Mouse (Mus musculus) hindbrain, postnatal 0 days (tissue): ENCODE measurements at regions not wholly inside any gene's neighbourhood (a gene's known extent, or its start where the extent isn't known, plus 50 kb on each side); places are given as distances from the start of the nearest gene placed in this dataset.
A peak's percentile ranks its signal among the peaks of the same experiment; 100 is the strongest.

Source experiments
- ATAC-seq: fragments of 200-750 bp; cut with Nextera tagmentation; 2 replicates; pipeline ENCODE4 v1.8.0; 2017; ENCODE audit warnings: mild to moderate bottlenecking, moderate TSS enrichment, moderate library complexity
- DNase-seq: peaks from one replicate; pipeline ENCODE4 v3.0.0-alpha.2; 2015; ENCODE audit warnings: low spot score
- H3K27ac ChIP-seq: fragments of 300-500 bp; sonication (generic); 2 replicates; pipeline ENCODE4 v1.5.1; 2014; ENCODE audit warnings: mild to moderate bottlenecking
- H3K27me3 ChIP-seq: fragments of 300-500 bp; sonication (generic); 2 replicates; pipeline ENCODE4 v1.6.1; 2014; ENCODE audit warnings: low read length, mixed read lengths; ENCODE audit not compliant: insufficient read depth
- H3K36me3 ChIP-seq: fragments of 300-500 bp; sonication (generic); 2 replicates; pipeline ENCODE4 v1.6.1; 2014; ENCODE audit warnings: low read length, mixed read lengths; ENCODE audit not compliant: insufficient read depth
- H3K4me1 ChIP-seq: fragments of 300-500 bp; sonication (generic); 2 replicates; pipeline ENCODE4 v1.6.1; 2014; ENCODE audit warnings: antibody characterized with exemption, low read length, mixed read lengths; ENCODE audit not compliant: insufficient read depth
- H3K4me2 ChIP-seq: fragments of 300-500 bp; sonication (generic); 2 replicates; pipeline ENCODE4 v1.6.1; 2014; ENCODE audit warnings: low read depth, mild to moderate bottlenecking, low read length, moderate library complexity, mixed read lengths
- H3K4me3 ChIP-seq: fragments of 300-500 bp; sonication (generic); 2 replicates; pipeline ENCODE4 v1.5.1; 2014; ENCODE audit warnings: low read length
- H3K9ac ChIP-seq: fragments of 300-500 bp; sonication (generic); replicated peaks from 2 replicates; pipeline ENCODE4 v1.6.1; 2014; ENCODE audit warnings: mild to moderate bottlenecking, low read length, moderate library complexity, mixed read lengths
- H3K9me3 ChIP-seq: fragments of 300-500 bp; sonication (generic); 2 replicates; pipeline ENCODE4 v1.6.1; 2016; ENCODE audit warnings: low read length, mixed read lengths
- CTCF ChIP-seq: IDR thresholded peaks from 2 replicates; pipeline ENCODE4 v1.5.1; 2016; ENCODE audit warnings: antibody characterized with exemption, control low read depth, low read depth
- WGBS: fragments of 180-500 bp; shearing (Covaris S2); extraction: QIAGEN DNeasy Blood & Tissue Kit; methylation state at CpG from one replicate; pipeline ENCODE4 v1.1.7; 2014; 5-methylcytosine and 5-hydroxymethylcytosine counted together

DNA sequence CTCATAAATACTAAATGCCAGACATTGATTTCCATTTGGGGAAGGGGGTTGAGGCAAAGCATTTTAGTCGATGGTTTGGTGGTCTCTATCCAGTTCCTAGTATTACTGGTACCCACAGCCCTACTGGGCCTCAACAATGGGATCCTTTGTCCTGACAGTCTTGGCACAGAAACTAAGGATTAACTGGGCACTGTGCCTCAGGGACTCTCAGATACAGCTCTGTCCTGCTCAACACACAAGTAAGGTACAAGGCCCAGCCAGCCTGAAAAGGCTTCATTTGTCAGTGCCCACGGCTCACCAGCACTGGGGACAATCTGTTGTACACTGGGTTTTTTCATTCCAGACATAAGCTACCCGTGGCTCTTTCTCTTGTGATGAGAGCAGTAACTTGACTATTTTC is 686.0 kb downstream of the Nedd1 start:
- no peaks in the 10 kb centered on the region for H3K9me3 ChIP-seq
- H3K4me1 ChIP-seq, result no peaks in the 10 kb centered on the region; the same call in 1 of the 2 replicates
- no peak overlapping the region for H3K4me3 ChIP-seq
- TF ChIP-seq CTCF, result no peak
- ATAC-seq (peak; percentile 97), DNase-seq (peak; percentile 84)
- 0 out of 2 replicates have a peak overlapping the region, but pooled peaks have one; percentile 20 for H3K27ac ChIP-seq
- no peaks in the 10 kb centered on the region for H3K27me3 ChIP-seq
- no peaks in the 10 kb centered on the region for H3K36me3 ChIP-seq
- H3K9ac ChIP-seq, result no peak overlapping the region
- H3K4me2 ChIP-seq, result no peak overlapping the region
- 17% methylated on average over 3 of the region's 3 CpGs for WGBS

- 61% methylated on average over 4 of the region's 4 CpGs for WGBS
- TF ChIP-seq CTCF, result no peak
- ATAC-seq, result no peak
- H3K36me3 ChIP-seq, result no peaks in the 10 kb centered on the region
- DNase-seq, result no peak
- H3K9me3 ChIP-seq, result no peaks in the 10 kb centered on the region
- no peak overlapping the region for H3K4me2 ChIP-seq
- H3K4me1 ChIP-seq, result no peaks in the 10 kb centered on the region
- no peak overlapping the region for H3K27ac ChIP-seq
- H3K27me3 ChIP-seq, result no peaks in the 10 kb centered on the region
- no peak overlapping the region for H3K9ac ChIP-seq
- H3K4me3 ChIP-seq, result no peak overlapping the region
These were observed 692.0 kb downstream of the Nedd1 start for GRCm38 (mm10) chr10:92030221-92030620.

- H3K27me3 ChIP-seq, result no peaks in the 10 kb centered on the region
- no peak overlapping the region for H3K4me3 ChIP-seq
- DNase-seq (no peak), ATAC-seq (no peak)
- H3K27ac ChIP-seq, result no peak overlapping the region
- H3K4me2 ChIP-seq, result no peak overlapping the region
- H3K9me3 ChIP-seq, result no peaks in the 10 kb centered on the region
- H3K9ac ChIP-seq, result no peak overlapping the region
- no peak for TF ChIP-seq CTCF
- H3K4me1 ChIP-seq, result no peaks in the 10 kb centered on the region
- WGBS, result 28% methylated on average over 1 of the region's 1 CpGs
- H3K36me3 ChIP-seq, result no peaks in the 10 kb centered on the region
These were observed 698.0 kb downstream of the Nedd1 start for GRCm38 (mm10) chr10:92024203-92024602.

DNA sequence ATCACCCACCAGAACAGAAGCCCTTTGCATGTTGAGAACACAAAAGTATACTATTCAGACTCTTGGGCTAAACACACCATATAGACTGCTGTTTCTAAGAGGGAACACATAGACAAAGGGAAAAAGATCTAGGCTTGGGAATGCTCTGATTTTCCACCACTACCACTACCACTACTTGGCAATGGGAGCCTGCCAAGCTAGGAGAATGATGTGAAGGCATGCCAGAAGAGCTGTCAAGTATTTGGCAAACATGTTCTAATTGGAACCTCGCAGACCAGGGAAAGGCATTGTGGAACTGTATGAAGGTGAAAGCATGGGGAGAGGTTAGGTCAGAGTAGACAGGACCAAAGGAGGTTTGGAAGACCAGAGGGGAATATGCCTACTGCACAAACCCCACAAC is 701.2 kb downstream of the Nedd1 start:
- DNase-seq (peak; percentile 23), ATAC-seq (no peak)
- Histone ChIP-seq H3K27me3 (no peaks in the 10 kb centered on the region), H3K27ac (no peak overlapping the region), H3K36me3 (no peaks in the 10 kb centered on the region), H3K9me3 (no peaks in the 10 kb centered on the region), H3K4me1 (no peaks in the 10 kb centered on the region), H3K4me3 (no peak overlapping the region), H3K9ac (no peak overlapping the region), H3K4me2 (no peak overlapping the region)
- WGBS, result 53% methylated on average over 1 of the region's 1 CpGs
- TF ChIP-seq CTCF, result no peak

- H3K9me3 ChIP-seq, result no peaks in the 10 kb centered on the region
- no peak overlapping the region for H3K9ac ChIP-seq
- no peak overlapping the region for H3K4me2 ChIP-seq
- 21% methylated on average over 10 of the region's 10 CpGs for WGBS
- H3K27ac ChIP-seq, result peak overlapping the region; percentile 41
- H3K4me3 ChIP-seq, result no peak overlapping the region
- H3K36me3 ChIP-seq, result no peaks in the 10 kb centered on the region
- peak; percentile 54 for DNase-seq
- H3K27me3 ChIP-seq, result no peaks in the 10 kb centered on the region
- TF ChIP-seq CTCF, result no peak
- ATAC-seq, result peak; percentile 67; the same call in 1 of the 2 replicates
- H3K4me1 ChIP-seq, result peaks cover 4% of the 10 kb centered on the region; the same call in 1 of the 2 replicates
These were observed 712.7 kb downstream of the Nedd1 start for GRCm38 (mm10) chr10:92009551-92009950.

GRCm38 (mm10) chr10:92007891-92008290 is 714.3 kb downstream of the Nedd1 start:
- DNase-seq, result peak; percentile 72
- peak; percentile 67 for ATAC-seq
- no peaks in the 10 kb centered on the region for H3K9me3 ChIP-seq
- H3K27me3 ChIP-seq, result no peaks in the 10 kb centered on the region
- H3K4me3 ChIP-seq, result no peak overlapping the region
- TF ChIP-seq CTCF, result no peak
- H3K36me3 ChIP-seq, result no peaks in the 10 kb centered on the region
- no peak overlapping the region for H3K27ac ChIP-seq
- no peak overlapping the region for H3K4me2 ChIP-seq
- no peak overlapping the region for H3K9ac ChIP-seq
- WGBS, result 43% methylated on average over 2 of the region's 2 CpGs
- H3K4me1 ChIP-seq, result peaks cover 4% of the 10 kb centered on the region; the same call in 1 of the 2 replicates

DNA sequence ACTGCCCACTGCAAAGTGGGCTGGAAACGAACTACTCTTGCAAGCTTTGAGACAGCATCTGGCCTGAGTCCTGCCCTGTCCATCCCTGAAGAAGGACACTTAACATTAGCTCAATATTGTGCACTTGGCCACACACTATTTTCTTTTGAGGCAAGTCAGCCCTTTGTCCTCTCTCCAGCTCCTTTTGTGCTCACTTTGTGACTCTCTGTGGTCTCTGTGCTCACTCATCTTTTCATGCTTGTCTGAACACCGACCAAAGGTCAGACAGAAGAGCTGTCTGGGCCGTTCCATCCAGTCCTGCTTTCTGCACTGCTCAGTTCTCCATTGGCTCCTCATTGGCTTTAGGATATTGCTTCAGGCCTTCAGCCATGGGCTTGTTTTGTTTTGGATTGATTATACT is 715.8 kb downstream of the Nedd1 start:
- peak; percentile 82 for ATAC-seq
- H3K36me3 ChIP-seq, result no peaks in the 10 kb centered on the region
- no peak overlapping the region for H3K4me2 ChIP-seq
- DNase-seq, result peak; percentile 31
- H3K27ac ChIP-seq, result no peak overlapping the region
- no peak overlapping the region for H3K4me3 ChIP-seq
- TF ChIP-seq CTCF, result no peak
- 22% methylated on average over 3 of the region's 3 CpGs for WGBS
- no peaks in the 10 kb centered on the region for H3K9me3 ChIP-seq
- peaks cover 4% of the 10 kb centered on the region; the same call in 1 of the 2 replicates for H3K4me1 ChIP-seq
- H3K9ac ChIP-seq, result no peak overlapping the region
- H3K27me3 ChIP-seq, result no peaks in the 10 kb centered on the region
